Mouse (Mus musculus): ENCODE measurements around the gene Sirt5. TPM values are rescaled to one million over a fixed set of nuclear protein-coding genes. Genes with fewer than 3 reads are reported as not detected.

The Sirt5 gene
- 2.1 TPM for polyA plus RNA-seq (2014; fragmentation: Illumina TruSeq; extraction: RNeasy Lipid Tissue Mini Kit (QIAGEN cat#74804); ENCODE audit: low read depth, low replicate concordance)

DNA sequence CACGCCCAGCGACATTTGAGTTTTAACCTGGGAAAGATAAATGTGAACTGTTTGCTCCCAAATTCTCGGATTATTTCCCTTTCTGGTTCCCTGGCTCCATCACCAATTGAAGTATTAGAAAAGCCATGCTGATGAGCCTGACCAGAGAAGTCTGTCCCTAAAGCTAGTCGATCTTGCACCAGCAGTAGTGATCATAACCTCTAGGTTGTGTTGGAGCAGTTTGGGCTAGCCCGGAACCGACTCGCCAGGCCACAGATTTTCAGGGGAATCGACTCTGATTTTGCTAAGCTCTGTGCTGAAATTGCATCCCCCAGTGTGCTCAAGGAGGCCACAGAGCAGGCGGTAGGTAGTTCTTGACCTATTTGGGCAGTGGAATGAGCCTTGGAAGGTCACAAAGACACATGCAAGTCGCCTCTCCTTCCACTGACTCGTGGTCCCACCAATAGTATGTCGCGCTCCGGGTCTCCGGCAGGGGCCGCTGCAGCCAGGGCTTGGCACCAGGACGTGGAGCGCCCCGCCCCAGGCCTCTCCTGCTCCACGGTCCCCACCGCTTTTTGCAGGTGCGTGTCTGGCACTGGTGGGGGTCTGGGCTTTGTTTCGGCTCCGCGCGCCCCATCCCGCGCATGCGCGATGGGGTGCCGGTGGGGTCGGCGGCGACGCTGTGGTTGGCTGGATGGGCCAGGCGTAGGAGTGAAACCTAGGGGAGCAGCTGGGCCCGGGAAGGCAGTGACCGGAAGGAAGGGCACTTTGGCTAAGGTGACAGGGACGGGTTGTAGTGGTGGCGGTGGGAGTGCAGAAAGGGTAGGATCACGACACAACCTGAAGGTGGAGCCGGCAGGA, at the start of gene Sirt5:
Gene Sirt5, plus strand, starts transcription at position 512 of the 840 bp plus-strand sequence.

DNA sequence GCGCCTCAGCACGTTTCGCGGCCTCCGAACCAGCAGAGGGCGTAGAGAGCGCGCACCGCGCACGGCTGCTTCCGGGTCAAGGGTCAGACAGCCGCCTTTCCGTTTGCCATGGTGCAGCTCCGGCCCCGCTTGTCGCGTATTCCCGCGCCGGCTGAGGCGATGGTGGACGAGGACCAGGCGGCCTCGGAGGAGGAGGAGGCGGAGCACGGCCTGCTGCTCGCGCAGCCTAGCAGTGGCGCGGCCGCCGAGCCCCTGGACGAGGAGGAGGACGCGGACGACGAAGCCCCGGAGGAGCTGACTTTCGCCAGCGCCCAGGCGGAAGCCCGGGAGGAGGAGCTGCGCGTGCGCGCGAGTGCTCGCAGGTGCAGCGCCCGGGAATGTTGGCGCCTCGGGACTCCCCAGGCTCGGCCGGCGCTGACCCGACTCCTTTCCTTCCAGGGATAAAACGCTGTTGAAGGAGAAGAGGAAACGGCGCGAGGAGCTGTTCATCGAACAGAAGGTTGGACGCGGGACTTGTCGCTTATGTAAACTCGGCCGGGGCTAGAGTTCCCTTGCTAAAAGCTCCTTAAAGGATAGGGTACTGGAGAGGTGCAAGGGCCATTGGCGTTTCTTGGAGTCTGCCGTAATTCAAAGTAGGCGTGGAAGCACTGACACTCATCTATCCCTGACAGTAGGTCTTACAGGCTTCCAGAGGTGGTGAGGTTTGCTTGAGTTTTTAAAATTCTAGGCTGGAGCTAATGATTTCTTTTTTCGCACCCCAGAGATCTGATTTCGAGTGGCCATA, 33.2 kb downstream of the Sirt5 start, which contains the start of gene Nol7:
Gene Nol7, plus strand, starts transcription at position 94 of the 784 bp plus-strand sequence.

Other genes with a start within 250 kb of the Sirt5 start
- 9.3 TPM for gene Tbc1d7, start 194.0 kb upstream of the Sirt5 start, polyA plus RNA-seq (2014; fragmentation: Illumina TruSeq; extraction: RNeasy Lipid Tissue Mini Kit (QIAGEN cat#74804); ENCODE audit: low read depth, low replicate concordance)
- 0.08 TPM for gene Gfod1, start 61.3 kb upstream of the Sirt5 start, polyA plus RNA-seq (2014; fragmentation: Illumina TruSeq; extraction: RNeasy Lipid Tissue Mini Kit (QIAGEN cat#74804); ENCODE audit: low read depth, low replicate concordance)
- gene Nol7, start 32.9 kb downstream of the Sirt5 start, polyA plus RNA-seq (2014; fragmentation: Illumina TruSeq; extraction: RNeasy Lipid Tissue Mini Kit (QIAGEN cat#74804); ENCODE audit: low read depth, low replicate concordance): 62.4 TPM
- 700 TPM for gene Ranbp9, start 115.8 kb downstream of the Sirt5 start, polyA plus RNA-seq (2014; fragmentation: Illumina TruSeq; extraction: RNeasy Lipid Tissue Mini Kit (QIAGEN cat#74804); ENCODE audit: low read depth, low replicate concordance)
- gene Mcur1, start 194.7 kb downstream of the Sirt5 start, polyA plus RNA-seq (2014; fragmentation: Illumina TruSeq; extraction: RNeasy Lipid Tissue Mini Kit (QIAGEN cat#74804); ENCODE audit: low read depth, low replicate concordance): 2.2 TPM

Data from testis, adult 10 weeks (tissue).